In genomic region chr11:3287921-3288320, GRCm38 (mm10) we compare ENCODE assay signal across 9 mouse cellular contexts. TPM values are rescaled to one million over a fixed set of nuclear protein-coding genes. Genes with fewer than 3 reads are reported as not detected.
DNase-seq lines count a peak whose midpoint lies in the region; ATAC-seq and TF ChIP-seq lines count a peak whose summit lies in the region.
"Had no signal": no experiment of that assay in that cellular context is flagged by ENCODE, and none has a peak within 500 bp of the region (broad histone marks: within the 10 kb centered on the region; RNA-seq: fewer than 3 reads in every experiment).

No protein-coding gene starts in this region.

- TF ChIP-seq CTCF in gastrocnemius, adult 2 months (IDR thresholded peaks at IDR 0.05): no peak

- DNase-seq in gastrocnemius, adult 2 months: no peak
- no peak for DNase-seq in gastrocnemius, postnatal 4 days (ENCODE audit: low spot score in 2 of 2)
- no peak for DNase-seq in forebrain, embryonic 10.5 days (ENCODE audit: extremely low spot score, low spot score)
- peak; percentile 78 for DNase-seq in kidney, adult 9 months
- no peak for DNase-seq in frontal cortex, adult 2 months (ENCODE audit: extremely low spot score in 1 of 2, low spot score in 1 of 2)
- no peak for DNase-seq in thymus, postnatal 14 days
- no peak for DNase-seq in urinary bladder, postnatal 14 days (ENCODE audit: low spot score)
- DNase-seq: thymus, adult 18-20 months had no signal

- no peaks in the 10 kb centered on the region for H3K27me3 ChIP-seq in forebrain, embryonic 10.5 days (ENCODE audit: poor library complexity, severe bottlenecking)
- no peaks in the 10 kb centered on the region for H3K27me3 ChIP-seq in midbrain, embryonic 13.5 days

- peaks cover 6% of the 10 kb centered on the region; the same call in 1 of the 2 replicates for H3K9me3 ChIP-seq in forebrain, embryonic 10.5 days
- no peaks in the 10 kb centered on the region for H3K9me3 ChIP-seq in midbrain, embryonic 13.5 days

- H3K4me1 ChIP-seq in forebrain, embryonic 10.5 days: peaks cover 30% of the 10 kb centered on the region
- peaks cover 19% of the 10 kb centered on the region for H3K4me1 ChIP-seq in midbrain, embryonic 13.5 days (replicated peaks)

- peak overlapping the region; percentile 89 for H3K4me2 ChIP-seq in midbrain, embryonic 13.5 days (replicated peaks)

- peak overlapping the region; percentile 94; the same call in 1 of the 2 replicates for H3K4me3 ChIP-seq in gastrocnemius, adult 2 months
- H3K4me3 ChIP-seq in forebrain, embryonic 10.5 days: peak overlapping the region; percentile 95
- peak overlapping the region; percentile 89; the same call in 1 of the 2 replicates for H3K4me3 ChIP-seq in midbrain, embryonic 13.5 days (replicated peaks)

- intact Hi-C loops in gastrocnemius, adult 2 months (cut with DNase I): no loop called here

- ATAC-seq in midbrain, embryonic 13.5 days: no peak

- H3K36me3 ChIP-seq in forebrain, embryonic 10.5 days (replicated peaks): peaks cover 15% of the 10 kb centered on the region
- no peaks in the 10 kb centered on the region for H3K36me3 ChIP-seq in midbrain, embryonic 13.5 days

- WGBS in forebrain, embryonic 10.5 days: 70% methylated on average over 5 of the region's 5 CpGs
- 61% methylated on average over 5 of the region's 5 CpGs for WGBS in midbrain, embryonic 13.5 days

- H3K27ac ChIP-seq in gastrocnemius, adult 2 months: no peak overlapping the region
- H3K27ac ChIP-seq in forebrain, embryonic 10.5 days: peak overlapping the region; percentile 100
- peak overlapping the region; percentile 100 for H3K27ac ChIP-seq in midbrain, embryonic 13.5 days

- H3K9ac ChIP-seq in midbrain, embryonic 13.5 days (replicated peaks): peak overlapping the region; percentile 97

RNA-seq across cellular contexts. Expression of gene Patz1, which starts 0.8 kb away (rescaled TPM):
- total RNA-seq in gastrocnemius, adult 2 months (2021): 10 to 100 TPM; 11.9 to 17.2 TPM
- 10 to 100 TPM; 31.8 to 31.9 TPM for total RNA-seq in gastrocnemius, postnatal 4 days (2021)
- polyA plus RNA-seq in forebrain, embryonic 10.5 days (2016; fragmentation: Nextera tagmentation; extraction: Ambion mirVana): 96.7 and 111 TPM in 2 replicates
- 94.6 and 106 TPM in 2 replicates for polyA plus RNA-seq in midbrain, embryonic 13.5 days (2015; fragmentation: Nextera tagmentation; extraction: Ambion mirVana)
- 33.0 and 33.9 TPM in 2 replicates for polyA plus RNA-seq in frontal cortex, adult 2 months (2012; rRNA removed)

RNA-seq across cellular contexts. Expression of gene Drg1, which starts 21.7 kb away (rescaled TPM):
- 10 to 100 TPM; 44.1 to 45.0 TPM for total RNA-seq in gastrocnemius, adult 2 months (2021)
- total RNA-seq in gastrocnemius, postnatal 4 days (2021): 10 to 100 TPM; 63.9 to 64.1 TPM
- polyA plus RNA-seq in forebrain, embryonic 10.5 days (2016; fragmentation: Nextera tagmentation; extraction: Ambion mirVana): 335 and 338 TPM in 2 replicates
- 261 and 285 TPM in 2 replicates for polyA plus RNA-seq in midbrain, embryonic 13.5 days (2015; fragmentation: Nextera tagmentation; extraction: Ambion mirVana)
- polyA plus RNA-seq in frontal cortex, adult 2 months (2012; rRNA removed): 76.0 and 86.1 TPM in 2 replicates

RNA-seq across cellular contexts. Expression of gene Pik3ip1, which starts 42.3 kb away (rescaled TPM):
- total RNA-seq in gastrocnemius, adult 2 months (2021): 10 to 100 TPM; 17.7 to 21.7 TPM
- 10 to 100 TPM; 14.9 to 18.2 TPM for total RNA-seq in gastrocnemius, postnatal 4 days (2021)
- polyA plus RNA-seq in forebrain, embryonic 10.5 days (2016; fragmentation: Nextera tagmentation; extraction: Ambion mirVana): 5.6 and 6.2 TPM in 2 replicates
- polyA plus RNA-seq in midbrain, embryonic 13.5 days (2015; fragmentation: Nextera tagmentation; extraction: Ambion mirVana): 24.2 and 25.1 TPM in 2 replicates
- 43.9 and 45.8 TPM in 2 replicates for polyA plus RNA-seq in frontal cortex, adult 2 months (2012; rRNA removed)
